Mouse (Mus musculus): Measurements from ENCODE around the gene Ptpn5.

GRCm38 (mm10) chr7:47051404-47052151, 81.9 kb downstream of the Ptpn5 start:
- TF ChIP-seq CTCF (IDR thresholded peaks at IDR 0.05; ENCODE audit: borderline replicate concordance, control insufficient read depth, extremely low read depth, insufficient read depth, low read length, poor library complexity) (no peak), POLR2A (IDR thresholded peaks at IDR 0.05; ENCODE audit: control insufficient read depth, extremely low read depth, insufficient read depth, low read length, poor library complexity) (no peak)
